Mouse (Mus musculus): ENCODE data around the gene Fxr2. TPM values are rescaled to one million over a fixed set of nuclear protein-coding genes. Genes with fewer than 3 reads are reported as not detected.
"Not testable (repeated sequence)": the region's sequence is repeated elsewhere in the genome, so short reads cannot be mapped to it uniquely, and the experiment has no call there.

The Fxr2 gene
- polyA plus RNA-seq, 1 experiment from 2014 or later = 22.6 TPM

DNA sequence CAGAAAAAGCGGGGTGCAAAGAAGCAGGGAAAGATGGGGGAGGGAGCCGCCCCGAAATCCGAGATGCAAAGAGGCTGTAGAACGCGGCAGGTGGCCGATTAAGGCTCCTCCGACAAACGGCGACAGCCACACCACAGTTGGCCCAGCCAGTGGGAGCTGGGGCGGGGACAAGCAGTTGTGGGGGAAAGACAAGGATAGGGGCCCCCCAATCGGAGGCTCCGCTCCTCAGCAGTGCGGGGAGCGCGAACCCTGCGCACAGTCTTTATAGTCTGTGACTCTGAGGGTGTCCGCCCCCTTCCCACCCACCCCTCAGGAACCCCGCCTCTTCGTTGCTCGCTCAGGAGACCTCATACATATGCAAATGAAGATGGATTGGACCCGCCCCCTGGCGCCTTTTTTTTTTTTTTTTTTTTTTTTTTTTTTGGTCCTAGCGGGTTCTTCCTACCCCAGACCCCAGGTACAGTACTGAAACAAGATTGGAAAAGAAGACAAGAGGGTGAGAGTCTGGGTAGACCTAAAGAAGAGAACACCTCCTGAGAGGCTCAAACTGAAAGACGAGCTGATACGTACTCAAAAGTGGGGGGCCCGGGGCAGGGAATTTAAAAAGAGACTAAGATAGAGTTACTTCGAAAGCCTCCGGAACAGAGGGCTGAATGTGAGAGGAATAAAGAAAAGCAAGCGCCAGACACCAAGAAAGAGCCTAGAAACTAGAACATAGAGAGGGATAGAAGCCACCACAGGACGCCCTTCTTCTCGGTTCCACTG is 26.9 kb upstream of the Fxr2 start, which contains the start of gene Atp1b2:
Gene Atp1b2 (minus strand): TSS at position 217 of the 765 bp plus-strand sequence.
- peak within 1 kb of the TSS; percentile 53 for H3K9ac ChIP-seq (ENCODE audit: low read length)
- peak; percentile 84 for ATAC-seq (replicated peaks; ENCODE audit: low FRiP score, low TSS enrichment, low read depth)
- no peaks in the 10 kb centered on the region for H3K36me3 ChIP-seq (ENCODE audit: control insufficient read depth, insufficient read depth, low read length)
- H3K9me3 ChIP-seq (ENCODE audit: control insufficient read depth, low read length) = no peaks in the 10 kb centered on the region
- peaks cover 26% of the 10 kb centered on the region for H3K4me1 ChIP-seq (replicated peaks; ENCODE audit: control insufficient read depth, insufficient read depth, low read length)
- H3K27me3 ChIP-seq (replicated peaks; ENCODE audit: control insufficient read depth, insufficient read depth, low read length) = 0 out of 2 replicates have a peak, but pooled peaks cover 11% of the 10 kb centered on the region
- peak within 1 kb of the TSS; percentile 100 for H3K4me2 ChIP-seq (ENCODE audit: low read length)
- DNase-seq (ENCODE audit: low spot score) = peak; percentile 87
- WGBS = 2% methylated on average over 32 of the region's 32 CpGs
- H3K4me3 ChIP-seq (ENCODE audit: low read depth, low read length) = peak within 1 kb of the TSS; percentile 59
- no peak within 1 kb of the TSS for H3K27ac ChIP-seq (ENCODE audit: low read depth)

DNA sequence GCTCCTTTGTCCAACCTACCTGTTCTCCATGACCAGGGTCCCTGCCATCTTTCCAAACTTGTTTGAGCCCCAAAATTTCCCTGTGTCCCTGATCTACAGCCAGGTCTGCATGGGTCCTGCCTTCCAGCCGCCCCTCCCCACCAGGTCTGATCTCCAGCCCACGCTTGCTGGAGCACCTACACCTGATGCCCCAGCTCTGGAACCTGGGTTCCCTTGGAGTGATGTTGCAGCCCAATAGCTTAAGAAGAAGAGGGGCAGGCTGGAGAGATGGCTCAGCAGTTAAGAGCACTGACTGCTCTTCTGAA is 26.3 kb upstream of the Fxr2 start:
- DNase-seq (ENCODE audit: low spot score) = peak; percentile 58
- Histone ChIP-seq H3K36me3 (ENCODE audit: control insufficient read depth, insufficient read depth, low read length) (no peaks in the 10 kb centered on the region), H3K4me1 (replicated peaks; ENCODE audit: control insufficient read depth, insufficient read depth, low read length) (peaks cover 21% of the 10 kb centered on the region), H3K9me3 (ENCODE audit: control insufficient read depth, low read length) (no peaks in the 10 kb centered on the region), H3K4me2 (ENCODE audit: low read length) (peak overlapping the region; percentile 100), H3K27me3 (replicated peaks; ENCODE audit: control insufficient read depth, insufficient read depth, low read length) (0 out of 2 replicates have a peak, but pooled peaks cover 11% of the 10 kb centered on the region), H3K27ac (ENCODE audit: low read depth) (no peak overlapping the region), H3K4me3 (ENCODE audit: low read depth, low read length) (0 out of 2 replicates have a peak overlapping the region, but pooled peaks have one; percentile 59), H3K9ac (ENCODE audit: low read length) (no peak overlapping the region)
- 51% methylated on average over 2 of the region's 2 CpGs for WGBS
- no peak for ATAC-seq (replicated peaks; ENCODE audit: low FRiP score, low TSS enrichment, low read depth)

DNA sequence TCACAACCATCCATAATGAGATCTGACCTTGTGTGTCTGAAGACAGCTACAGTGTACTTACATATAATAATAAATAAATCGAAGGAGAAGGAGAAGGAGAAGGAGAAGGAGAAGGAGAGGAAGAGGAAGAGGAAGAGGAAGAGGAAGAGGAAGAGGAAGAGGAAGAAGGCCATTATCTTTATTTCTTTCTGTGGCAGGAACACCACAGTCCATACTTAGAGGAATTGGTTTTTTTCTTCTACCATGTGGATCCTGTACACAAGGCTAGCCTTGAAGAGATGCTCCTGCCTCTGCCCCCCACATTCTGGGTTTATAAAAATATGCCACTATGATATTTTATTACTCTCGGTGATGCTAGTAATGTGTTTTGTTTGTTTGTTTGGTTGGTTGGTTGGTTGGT is 26.0 kb upstream of the Fxr2 start:
- Histone ChIP-seq H3K36me3 (ENCODE audit: control insufficient read depth, insufficient read depth, low read length) (no peaks in the 10 kb centered on the region), H3K4me2 (ENCODE audit: low read length) (no peak overlapping the region), H3K27me3 (replicated peaks; ENCODE audit: control insufficient read depth, insufficient read depth, low read length) (0 out of 2 replicates have a peak, but pooled peaks cover 11% of the 10 kb centered on the region), H3K27ac (ENCODE audit: low read depth) (no peak overlapping the region), H3K9me3 (ENCODE audit: control insufficient read depth, low read length) (no peaks in the 10 kb centered on the region), H3K4me3 (ENCODE audit: low read depth, low read length) (no peak overlapping the region), H3K4me1 (replicated peaks; ENCODE audit: control insufficient read depth, insufficient read depth, low read length) (peaks cover 17% of the 10 kb centered on the region), H3K9ac (ENCODE audit: low read length) (no peak overlapping the region)
- no peak for DNase-seq (ENCODE audit: low spot score)
- no peak for ATAC-seq (replicated peaks; ENCODE audit: low FRiP score, low TSS enrichment, low read depth)
- WGBS = 94% methylated on average over 2 of the region's 2 CpGs

DNA sequence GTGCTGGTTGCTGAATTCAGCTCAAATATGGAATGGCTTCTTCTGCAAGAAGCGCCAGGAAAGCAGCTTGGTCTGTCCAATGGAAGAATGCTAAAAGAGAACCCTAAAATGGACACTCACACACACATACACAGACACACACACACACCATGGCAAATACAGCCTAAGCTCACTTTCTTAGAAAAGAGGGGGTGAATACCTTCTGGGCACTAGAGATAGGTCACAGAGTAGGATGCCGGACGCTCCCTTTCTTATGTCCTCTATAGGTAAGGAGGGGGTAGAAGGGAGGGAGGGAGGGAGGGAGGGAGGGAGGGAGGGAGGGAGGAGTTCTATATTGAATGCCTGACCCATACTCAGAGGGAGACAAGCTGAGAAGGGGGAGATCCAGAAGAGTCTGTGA is 24.3 kb upstream of the Fxr2 start:
- Histone ChIP-seq H3K27me3 (replicated peaks; ENCODE audit: control insufficient read depth, insufficient read depth, low read length) (0 out of 2 replicates have a peak, but pooled peaks cover 11% of the 10 kb centered on the region), H3K36me3 (ENCODE audit: control insufficient read depth, insufficient read depth, low read length) (no peaks in the 10 kb centered on the region), H3K4me1 (replicated peaks; ENCODE audit: control insufficient read depth, insufficient read depth, low read length) (peaks cover 14% of the 10 kb centered on the region; the same call in 1 of the 2 replicates), H3K9ac (ENCODE audit: low read length) (no peak overlapping the region), H3K9me3 (ENCODE audit: control insufficient read depth, low read length) (no peaks in the 10 kb centered on the region), H3K27ac (ENCODE audit: low read depth) (no peak overlapping the region), H3K4me3 (ENCODE audit: low read depth, low read length) (no peak overlapping the region), H3K4me2 (ENCODE audit: low read length) (no peak overlapping the region)
- ATAC-seq (replicated peaks; ENCODE audit: low FRiP score, low TSS enrichment, low read depth) = no peak
- 85% methylated on average over 3 of the region's 3 CpGs for WGBS
- no peak for DNase-seq (ENCODE audit: low spot score)

DNA sequence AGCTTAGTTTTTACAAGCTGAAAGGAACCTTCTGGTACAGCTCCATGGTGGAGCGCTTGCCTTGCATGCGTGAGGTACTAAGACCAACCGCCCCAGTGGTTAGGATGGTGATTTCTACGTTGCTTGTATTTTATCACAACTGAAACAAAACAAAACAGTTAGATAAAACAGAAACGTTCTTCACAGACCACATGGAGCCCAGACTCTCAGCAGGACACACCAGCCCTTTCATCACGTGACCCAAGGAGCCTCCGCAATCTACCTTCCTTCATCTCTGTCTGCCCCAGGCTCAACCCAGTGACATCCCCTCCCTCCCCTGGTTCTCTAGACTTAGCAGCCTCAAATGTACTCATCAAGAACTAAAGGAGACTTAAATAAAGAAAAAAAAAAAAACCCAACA is 23.4 kb upstream of the Fxr2 start:
- H3K4me3 ChIP-seq (ENCODE audit: low read depth, low read length) = no peak overlapping the region
- no peak for DNase-seq (ENCODE audit: low spot score)
- H3K9me3 ChIP-seq (ENCODE audit: control insufficient read depth, low read length) = no peaks in the 10 kb centered on the region
- no peak overlapping the region for H3K27ac ChIP-seq (ENCODE audit: low read depth)
- no peak overlapping the region for H3K9ac ChIP-seq (ENCODE audit: low read length)
- H3K36me3 ChIP-seq (ENCODE audit: control insufficient read depth, insufficient read depth, low read length) = no peaks in the 10 kb centered on the region
- WGBS = 56% methylated on average over 7 of the region's 7 CpGs
- peaks cover 17% of the 10 kb centered on the region; the same call in 1 of the 2 replicates for H3K4me1 ChIP-seq (replicated peaks; ENCODE audit: control insufficient read depth, insufficient read depth, low read length)
- no peak overlapping the region for H3K4me2 ChIP-seq (ENCODE audit: low read length)
- H3K27me3 ChIP-seq (replicated peaks; ENCODE audit: control insufficient read depth, insufficient read depth, low read length) = 0 out of 2 replicates have a peak, but pooled peaks cover 7% of the 10 kb centered on the region
- ATAC-seq (replicated peaks; ENCODE audit: low FRiP score, low TSS enrichment, low read depth) = no peak

DNA sequence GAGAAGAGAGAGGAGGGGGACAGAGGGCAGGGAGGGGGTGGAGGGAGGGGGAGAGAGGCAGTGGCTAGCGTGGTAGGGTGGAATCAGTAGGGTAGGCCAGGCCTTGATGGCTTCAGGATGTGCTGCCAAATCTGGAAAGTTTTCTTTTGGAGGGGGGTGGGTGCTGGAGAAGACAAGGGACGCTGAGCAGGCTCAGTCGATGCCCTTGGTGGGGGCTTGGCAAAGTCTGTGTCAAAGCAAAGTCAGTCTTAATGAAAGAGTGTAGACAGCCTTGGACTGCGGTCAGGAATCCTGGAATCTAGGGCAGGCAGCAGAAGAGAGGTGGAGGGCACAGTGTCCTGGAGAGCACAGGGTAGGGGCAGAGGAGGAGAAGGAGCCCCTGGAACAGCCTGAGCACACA is 21.9 kb upstream of the Fxr2 start:
- no peak overlapping the region for H3K27ac ChIP-seq (ENCODE audit: low read depth)
- no peaks in the 10 kb centered on the region for H3K9me3 ChIP-seq (ENCODE audit: control insufficient read depth, low read length)
- no peak overlapping the region for H3K9ac ChIP-seq (ENCODE audit: low read length)
- H3K4me3 ChIP-seq (ENCODE audit: low read depth, low read length) = no peak overlapping the region
- DNase-seq (ENCODE audit: low spot score) (no peak), ATAC-seq (replicated peaks; ENCODE audit: low FRiP score, low TSS enrichment, low read depth) (no peak)
- no peaks in the 10 kb centered on the region for H3K36me3 ChIP-seq (ENCODE audit: control insufficient read depth, insufficient read depth, low read length)
- H3K4me1 ChIP-seq (replicated peaks; ENCODE audit: control insufficient read depth, insufficient read depth, low read length) = peaks cover 10% of the 10 kb centered on the region; the same call in 1 of the 2 replicates
- no peak overlapping the region for H3K4me2 ChIP-seq (ENCODE audit: low read length)
- H3K27me3 ChIP-seq (replicated peaks; ENCODE audit: control insufficient read depth, insufficient read depth, low read length) = no peaks in the 10 kb centered on the region
- 46% methylated on average over 4 of the region's 4 CpGs for WGBS

DNA sequence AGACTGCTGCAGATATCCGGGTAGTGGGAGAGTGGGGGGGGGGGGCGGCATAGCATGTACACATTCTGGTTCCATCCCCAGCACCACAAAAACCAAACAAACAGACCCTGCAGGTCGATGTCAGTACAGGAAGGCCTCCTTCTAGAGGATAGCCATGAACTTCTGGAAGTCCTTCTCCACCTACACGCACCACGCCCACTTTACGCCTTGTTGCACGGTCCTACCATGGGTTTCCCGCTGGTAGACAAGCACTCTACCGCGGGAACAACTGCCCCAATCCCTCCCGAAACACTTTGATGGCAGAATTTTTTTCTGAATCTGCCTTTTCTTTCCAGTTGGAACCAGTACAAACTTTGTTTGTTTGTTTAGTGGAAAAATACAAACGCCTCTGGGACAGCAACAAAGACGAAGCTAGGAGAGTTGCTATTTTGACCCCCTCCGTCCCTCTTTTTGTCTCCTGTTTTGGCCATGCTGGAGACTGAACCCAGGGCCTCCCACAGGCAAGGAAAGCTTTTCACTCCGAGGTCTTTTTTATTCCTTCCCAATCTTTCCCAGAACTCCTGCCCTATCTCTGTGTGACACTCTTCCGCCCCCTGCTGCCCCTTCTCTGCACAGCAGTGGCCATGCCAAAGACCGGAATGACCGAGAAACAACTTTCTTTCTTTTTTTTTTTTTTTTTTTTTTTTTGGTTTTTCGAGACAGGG is 19.1 kb upstream of the Fxr2 start:
- DNase-seq (ENCODE audit: low spot score) (peak; percentile 97), ATAC-seq (replicated peaks; ENCODE audit: low FRiP score, low TSS enrichment, low read depth) (peak; percentile 47; the same call in 1 of the 2 replicates)
- peaks cover 7% of the 10 kb centered on the region; the same call in 1 of the 2 replicates for H3K4me1 ChIP-seq (replicated peaks; ENCODE audit: control insufficient read depth, insufficient read depth, low read length)
- H3K36me3 ChIP-seq (ENCODE audit: control insufficient read depth, insufficient read depth, low read length) = no peaks in the 10 kb centered on the region
- no peak overlapping the region for H3K27ac ChIP-seq (ENCODE audit: low read depth)
- H3K27me3 ChIP-seq (replicated peaks; ENCODE audit: control insufficient read depth, insufficient read depth, low read length) = no peaks in the 10 kb centered on the region
- 13% methylated on average over 19 of the region's 19 CpGs for WGBS
- 0 out of 2 replicates have a peak overlapping the region, but pooled peaks have one; percentile 16 for H3K9ac ChIP-seq (ENCODE audit: low read length)
- no peaks in the 10 kb centered on the region for H3K9me3 ChIP-seq (ENCODE audit: control insufficient read depth, low read length)
- H3K4me2 ChIP-seq (ENCODE audit: low read length) = peak overlapping the region; percentile 37
- no peak overlapping the region for H3K4me3 ChIP-seq (ENCODE audit: low read depth, low read length)

DNA sequence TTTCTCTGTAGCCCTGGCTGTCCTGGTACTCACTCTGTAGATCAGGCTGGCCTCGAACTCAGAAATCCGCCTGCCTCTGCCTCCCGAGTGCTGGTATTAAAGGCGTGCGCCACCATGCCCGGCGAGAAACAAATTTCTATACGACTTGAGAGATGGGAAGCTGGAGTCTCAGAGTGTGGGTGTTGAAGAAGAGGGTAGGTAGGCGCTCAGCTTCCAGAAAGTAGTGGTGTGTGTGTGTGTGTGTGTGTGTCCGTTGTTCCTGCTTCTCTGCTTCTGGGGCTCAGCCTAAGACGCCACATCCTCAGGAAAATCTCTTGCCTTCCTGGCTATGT is 18.6 kb upstream of the Fxr2 start:
- ATAC-seq (replicated peaks; ENCODE audit: low FRiP score, low TSS enrichment, low read depth); H3K9me3 ChIP-seq (ENCODE audit: control insufficient read depth, low read length); H3K27me3 ChIP-seq (replicated peaks; ENCODE audit: control insufficient read depth, insufficient read depth, low read length); DNase-seq (ENCODE audit: low spot score); H3K4me1 ChIP-seq (replicated peaks; ENCODE audit: control insufficient read depth, insufficient read depth, low read length); H3K4me3 ChIP-seq (ENCODE audit: low read depth, low read length); H3K36me3 ChIP-seq (ENCODE audit: control insufficient read depth, insufficient read depth, low read length); H3K27ac ChIP-seq (ENCODE audit: low read depth); H3K9ac ChIP-seq (ENCODE audit: low read length): not testable (repeated sequence)
- peak overlapping the region; percentile 37; the same call in 1 of the 2 replicates for H3K4me2 ChIP-seq (ENCODE audit: low read length)
- WGBS = 55% methylated on average over 11 of the region's 11 CpGs

Measured in intestine, embryonic 14.5 days (tissue).